Mouse (Mus musculus): ENCODE measurements around the gene Sh3gl3.
"Not testable (repeated sequence)": the region's sequence is repeated elsewhere in the genome, so short reads cannot be mapped to it uniquely, and the experiment has no call there.

- TF ChIP-seq CTCF (IDR thresholded peaks at IDR 0.05; ENCODE audit: borderline replicate concordance, insufficient read depth, low read length); POLR2A (IDR thresholded peaks at IDR 0.05; ENCODE audit: low read depth, low read length): not testable (repeated sequence)
These were observed 99.2 kb downstream of the Sh3gl3 start for GRCm38 (mm10) chr7:82272875-82273274.

Measured in embryonic fibroblast, embryonic 13.5 days (primary cell).